Mouse (Mus musculus): ENCODE data around the gene Mttp.
A peak's percentile ranks its signal among the peaks of the same experiment; 100 is the strongest.
"Not testable (repeated sequence)": the region's sequence is repeated elsewhere in the genome, so short reads cannot be mapped to it uniquely, and the experiment has no call there.

Mttp gene

GRCm38 (mm10) chr3:138144642-138145171 is at the start of gene Mttp:
Gene Mttp (minus strand): TSS chr3:138144968.
- DNase-seq (ENCODE audit: inconsistent ontology term) = peak; percentile 89

GRCm38 (mm10) chr3:138193683-138194302 is 49.0 kb upstream of the Mttp start, which contains the start of gene 4930579F01Rik:
Gene 4930579F01Rik (minus strand): TSS chr3:138193825.
- DNase-seq (ENCODE audit: inconsistent ontology term) = no peak

GRCm38 (mm10) chr3:138192260-138192659 is 47.5 kb upstream of the Mttp start:
- no peak for DNase-seq (ENCODE audit: inconsistent ontology term)

DNA sequence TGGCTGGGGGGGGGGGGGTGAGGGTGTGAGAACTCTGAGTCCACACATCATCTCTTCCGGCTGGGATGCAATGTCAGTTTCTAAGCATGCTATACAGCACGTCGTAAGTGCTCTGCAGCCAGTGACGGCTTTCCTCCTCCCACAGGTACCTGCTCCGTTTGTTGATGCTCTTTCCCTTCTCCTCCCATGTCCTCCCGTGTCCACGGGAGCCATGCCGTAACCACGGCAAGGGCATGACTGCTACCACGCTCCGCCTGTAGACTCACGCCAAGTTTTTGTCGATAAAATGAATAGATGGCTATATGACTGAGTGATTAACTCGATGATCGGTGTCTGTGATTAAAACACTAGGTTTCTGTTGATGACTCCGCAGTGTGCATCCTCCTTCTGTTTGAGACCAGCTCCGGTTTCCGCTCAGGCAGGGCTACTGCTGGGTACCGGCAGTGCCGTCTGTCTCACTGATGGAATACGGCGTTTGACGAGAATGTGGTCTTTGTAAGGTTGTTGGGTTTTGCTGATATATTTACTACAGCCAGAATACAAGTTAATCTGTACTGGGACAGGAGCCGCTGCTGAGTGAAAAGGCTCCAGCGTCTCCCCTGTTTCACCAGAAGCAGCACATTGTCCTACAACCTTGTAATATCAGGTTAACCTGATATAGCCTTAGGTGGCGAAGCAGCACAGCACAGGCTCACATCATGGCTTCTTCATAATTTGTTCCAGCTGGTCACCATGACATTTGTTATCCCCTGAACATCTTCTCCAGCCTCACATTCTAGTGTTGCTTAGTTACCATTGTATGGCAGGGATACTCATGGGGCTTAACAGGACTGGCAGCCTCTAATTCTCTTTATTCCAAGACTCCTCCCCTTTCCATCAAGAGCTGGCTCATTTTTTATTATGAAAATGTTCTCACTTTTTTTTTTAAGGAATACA is 41.5 kb upstream of the Mttp start:
- DNase-seq (ENCODE audit: inconsistent ontology term) = no peak

DNA sequence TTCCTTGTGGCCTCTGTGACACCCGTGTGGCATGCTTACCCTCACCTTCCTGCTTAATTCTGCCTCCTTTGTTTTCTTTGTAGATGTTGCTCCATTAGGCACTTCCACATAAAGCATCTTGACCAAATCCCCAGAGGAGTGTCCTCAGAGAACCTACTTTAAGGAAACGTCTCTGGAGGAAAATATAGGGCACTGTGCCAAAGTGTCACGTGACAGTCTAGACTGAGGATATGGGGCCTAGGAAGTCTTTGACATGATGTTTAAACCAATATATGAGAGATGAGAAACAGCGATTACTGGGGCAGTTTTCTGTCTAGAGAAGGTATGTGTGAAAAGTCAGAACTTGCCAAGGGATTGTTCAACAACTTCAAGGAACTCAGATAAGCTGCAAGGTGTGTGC is 40.5 kb upstream of the Mttp start:
- no peak for DNase-seq (ENCODE audit: inconsistent ontology term)

DNA sequence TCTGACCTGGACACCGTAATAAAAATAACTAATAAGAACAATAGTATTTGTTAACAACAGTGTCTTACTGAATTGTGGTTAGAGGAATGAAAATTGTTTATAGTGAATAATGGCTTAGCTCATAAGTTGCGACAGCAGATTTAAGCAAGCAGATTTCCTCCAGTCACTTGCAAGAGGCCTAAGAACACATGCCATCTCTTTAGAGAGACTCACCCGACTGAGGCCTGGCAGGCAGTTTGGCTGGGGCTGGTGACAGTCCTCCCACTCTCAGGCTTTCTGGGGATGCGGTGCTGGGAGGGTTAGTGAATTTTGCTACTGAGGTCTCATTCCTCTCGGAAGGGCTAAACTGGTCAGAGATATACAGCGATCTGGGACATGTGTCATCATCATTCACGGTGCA is 38.6 kb upstream of the Mttp start:
- no peak for DNase-seq (ENCODE audit: inconsistent ontology term)

DNA sequence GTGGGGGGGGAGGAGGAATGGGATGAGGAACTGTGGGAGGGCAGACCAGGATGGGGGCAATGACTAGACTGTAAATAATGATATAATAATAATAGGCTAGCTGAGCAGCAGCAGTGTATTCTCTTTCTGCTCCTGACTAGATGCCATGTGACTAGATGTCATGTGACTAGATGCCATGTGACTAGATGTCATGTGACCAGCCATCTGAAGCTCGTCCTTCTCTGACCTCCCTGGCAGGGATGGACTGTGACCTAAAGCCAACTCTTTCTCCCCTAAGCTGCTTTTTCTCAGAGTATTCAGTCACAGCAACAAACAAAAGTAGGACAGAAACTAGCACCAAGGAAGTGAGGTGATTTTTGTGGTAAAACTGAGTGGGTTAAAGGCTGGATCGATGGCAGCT is 37.3 kb upstream of the Mttp start:
- no peak for DNase-seq (ENCODE audit: inconsistent ontology term)

- DNase-seq (ENCODE audit: inconsistent ontology term) = no peak
Observed at GRCm38 (mm10) chr3:138175551-138175950, 30.8 kb upstream of the Mttp start.

- no peak for DNase-seq (ENCODE audit: inconsistent ontology term)
Observed at GRCm38 (mm10) chr3:138173291-138173690, 28.5 kb upstream of the Mttp start.

GRCm38 (mm10) chr3:138162553-138163183 is 17.9 kb upstream of the Mttp start:
- DNase-seq (ENCODE audit: inconsistent ontology term) = no peak

- DNase-seq (ENCODE audit: inconsistent ontology term) = no peak
Observed at GRCm38 (mm10) chr3:138161623-138162022, 16.9 kb upstream of the Mttp start.

DNA sequence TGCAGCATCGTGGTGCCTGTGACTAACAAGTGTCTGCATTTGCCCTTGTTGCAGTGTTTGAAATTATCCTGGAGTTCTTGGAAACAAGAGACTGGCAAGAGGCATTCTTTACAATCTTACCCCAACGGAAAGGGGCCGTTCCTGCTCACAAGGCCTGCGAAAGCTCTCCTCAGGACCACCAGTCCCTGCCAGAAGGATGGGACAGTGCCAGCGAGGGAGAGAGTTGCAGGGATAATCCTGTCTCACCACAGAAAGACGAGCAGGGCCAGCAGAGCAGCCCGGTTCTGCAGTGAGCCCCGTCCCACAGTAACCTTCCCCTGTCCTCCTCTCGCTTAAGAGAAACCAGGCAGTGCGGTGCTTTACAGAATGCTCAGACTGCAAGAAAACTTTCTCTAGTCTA is 11.9 kb upstream of the Mttp start:
- DNase-seq (ENCODE audit: inconsistent ontology term) = peak; percentile 37

DNA sequence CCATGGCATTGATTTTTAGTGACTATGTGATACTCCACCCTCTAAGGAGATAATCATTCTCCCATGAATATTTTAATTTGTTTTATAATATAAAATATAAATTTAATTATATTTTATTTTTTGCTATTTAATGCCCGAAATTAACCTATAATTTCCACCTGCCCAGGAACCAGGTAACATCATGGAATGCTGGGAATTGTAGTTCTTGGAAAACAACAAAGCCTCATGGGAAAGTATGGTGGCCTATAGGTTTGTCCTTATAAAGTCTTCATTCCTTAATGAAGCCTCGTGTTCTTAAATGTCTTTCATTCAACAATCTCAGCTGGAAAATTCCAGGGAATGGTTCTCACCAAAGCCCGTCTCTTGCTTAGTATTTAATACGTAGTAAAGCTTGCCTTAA is 10.3 kb upstream of the Mttp start:
- DNase-seq (ENCODE audit: inconsistent ontology term) = no peak

DNA sequence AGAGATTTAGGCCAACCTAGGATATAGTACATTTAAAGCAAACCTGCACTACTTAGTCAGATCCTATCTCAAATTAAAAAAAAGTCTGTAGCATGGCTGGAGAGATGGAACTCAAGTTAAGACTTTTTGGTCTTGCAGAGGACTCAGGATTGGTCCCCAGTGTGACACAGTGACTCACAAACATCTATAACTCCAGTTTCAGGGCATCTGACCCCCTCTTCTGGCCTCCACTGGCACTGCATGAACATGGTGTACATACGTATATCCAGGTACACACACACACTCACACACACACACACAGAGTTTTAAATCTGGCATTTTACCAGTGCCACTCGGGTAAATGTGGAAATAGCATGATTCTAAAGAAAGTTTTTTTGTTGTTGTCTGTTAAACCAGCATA is 4.0 kb upstream of the Mttp start:
- DNase-seq (ENCODE audit: inconsistent ontology term) = no peak

DNA sequence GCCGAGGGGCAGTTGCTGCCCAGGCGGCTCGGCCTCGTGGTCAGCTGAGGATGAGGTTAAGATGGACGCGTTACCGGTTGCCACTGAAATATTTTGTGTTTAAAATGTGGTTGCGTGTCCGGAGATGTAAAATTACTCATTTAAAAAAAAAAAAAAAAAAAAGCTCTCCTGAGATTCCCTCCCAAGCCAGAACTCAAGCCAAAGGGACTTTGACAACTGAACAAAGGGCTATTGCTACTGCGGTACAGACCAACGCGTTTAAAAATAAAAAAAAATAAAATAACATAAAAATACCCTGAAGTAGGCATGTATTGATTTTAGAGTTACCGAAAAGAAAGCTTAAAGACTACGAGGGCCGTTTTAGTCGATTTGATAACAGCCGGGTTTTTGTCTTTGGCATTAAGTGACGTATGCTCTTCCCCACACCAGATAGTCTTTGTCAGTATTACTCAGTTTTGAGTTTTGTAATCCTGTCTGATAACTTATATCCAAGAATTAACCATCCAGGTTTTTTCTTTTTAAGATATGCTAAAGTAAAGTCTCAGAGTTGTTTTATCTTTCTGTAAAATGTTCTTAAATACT is 617 bp downstream of the Mttp start:
- DNase-seq (ENCODE audit: inconsistent ontology term) = no peak

- peak; percentile 99 for DNase-seq (ENCODE audit: inconsistent ontology term)
Observed at GRCm38 (mm10) chr3:138143315-138144059, 1.3 kb downstream of the Mttp start, which contains the start of gene Trmt10a. Gene Trmt10a (plus strand): TSS chr3:138143448.

DNA sequence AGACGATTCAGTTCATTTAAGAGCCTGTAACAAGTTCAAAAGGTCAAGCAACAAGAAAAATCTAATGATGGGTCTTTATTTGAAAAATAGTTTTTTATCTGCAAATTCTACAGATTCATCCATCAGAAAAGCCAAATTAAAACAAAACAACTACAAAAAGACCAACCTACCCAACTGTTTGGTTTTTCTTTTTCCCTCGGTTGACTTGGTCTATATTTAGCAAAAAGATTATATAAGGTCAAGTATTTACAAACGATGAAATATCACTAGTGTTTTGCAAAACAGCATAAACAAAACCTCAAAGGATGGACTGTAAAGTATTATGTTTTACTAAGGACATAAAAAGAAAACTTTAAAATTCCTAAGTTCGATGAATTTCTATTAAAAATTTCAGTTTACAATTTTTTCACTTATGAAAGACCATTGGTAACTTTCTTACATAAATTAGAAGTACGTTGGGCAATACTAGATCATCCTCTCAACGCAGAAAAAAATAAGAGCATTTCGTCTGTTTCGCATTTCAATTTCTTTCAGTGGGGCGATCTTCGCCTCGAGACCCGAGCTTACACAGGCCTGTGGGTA is 1.9 kb downstream of the Mttp start:
- DNase-seq (ENCODE audit: inconsistent ontology term) = no peak

DNA sequence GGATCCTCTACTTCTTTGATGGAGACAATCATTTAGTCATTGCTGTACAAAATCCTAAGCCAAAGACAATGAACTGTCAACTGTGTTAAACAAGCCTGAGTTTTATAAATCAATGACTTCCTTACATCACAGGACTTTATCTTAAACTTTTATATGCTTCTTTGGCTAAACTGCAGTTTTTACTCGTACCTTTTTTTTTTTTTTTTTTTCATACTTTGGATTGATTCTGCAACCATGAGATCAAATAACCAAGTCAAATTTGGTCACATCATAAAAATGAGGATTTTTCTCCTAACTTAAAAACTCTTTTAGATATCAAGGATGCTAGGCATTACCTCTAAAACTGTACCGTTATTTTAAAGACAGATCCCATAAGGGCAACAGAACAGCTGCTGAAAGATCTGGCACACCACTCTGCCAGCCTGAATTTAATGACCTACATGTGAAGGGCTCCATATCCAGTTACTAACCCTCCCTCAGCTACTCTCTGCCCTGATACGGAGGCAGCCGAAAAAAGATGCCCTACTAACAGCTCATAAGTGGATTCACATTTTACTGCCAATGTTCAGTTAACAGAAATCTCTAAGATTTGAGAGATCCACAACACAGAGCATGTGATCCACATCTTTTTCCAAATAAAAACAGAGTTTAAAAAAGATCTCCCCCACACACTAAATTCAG is 2.6 kb downstream of the Mttp start:
- peak; percentile 60 for DNase-seq (ENCODE audit: inconsistent ontology term)

DNA sequence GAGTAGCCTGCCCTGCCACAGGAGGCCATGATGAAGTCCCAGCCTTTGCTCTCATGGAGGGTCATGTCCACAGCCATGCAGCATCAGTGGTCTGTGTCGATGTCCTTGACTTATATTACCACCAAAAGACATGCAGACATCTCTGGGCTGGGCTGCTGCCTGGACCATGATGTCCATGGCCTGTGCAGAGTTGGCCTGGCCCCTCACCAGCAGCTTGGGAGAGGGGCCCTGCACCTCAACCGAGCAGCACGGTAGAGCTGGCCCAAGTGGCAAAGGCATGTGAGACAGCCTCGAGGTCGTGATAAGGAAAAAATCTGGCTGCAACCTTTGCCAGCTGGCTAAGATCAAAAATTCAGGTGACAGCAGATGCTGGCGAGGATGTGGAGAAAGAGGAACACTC is 5.1 kb downstream of the Mttp start:
- DNase-seq (ENCODE audit: inconsistent ontology term) = no peak

DNA sequence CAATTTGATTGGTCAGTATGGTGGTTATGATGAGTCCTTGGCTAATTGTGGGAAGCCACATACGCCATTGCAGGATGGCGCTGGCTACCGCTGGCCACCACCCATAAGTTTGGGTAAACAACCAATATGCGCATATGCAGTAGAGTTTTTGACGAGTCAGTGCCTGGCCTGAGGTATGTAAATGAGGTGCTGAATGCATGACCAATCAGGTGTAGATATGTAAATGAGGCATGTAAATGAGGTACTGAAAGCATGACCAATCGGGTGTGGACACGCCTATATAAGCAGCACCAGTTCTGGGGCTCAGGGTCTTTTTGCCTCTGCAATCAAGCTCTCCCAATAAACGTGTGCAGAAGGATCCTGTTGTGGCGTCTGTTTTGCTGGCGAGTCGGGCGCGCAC is 6.6 kb downstream of the Mttp start:
- not testable (repeated sequence) for DNase-seq (ENCODE audit: inconsistent ontology term)

Measured in Muller cell, postnatal 12 days (primary cell).